Mouse (Mus musculus): ENCODE measurements around the gene Rnf19b. TPM values are rescaled to one million over a fixed set of nuclear protein-coding genes. Genes with fewer than 3 reads are reported as not detected.
A peak's percentile ranks its signal among the peaks of the same experiment; 100 is the strongest.

The Rnf19b gene
- total and polyA plus RNA-seq, 2 experiments from 2014 or later, result 31.8 to 141 TPM

- TF ChIP-seq CTCF (IDR thresholded peaks at IDR 0.05; ENCODE audit: low read depth), result no peak
- Histone ChIP-seq H3K9me3 (ENCODE audit: low read length) (no peaks in the 10 kb centered on the region), H3K27me3 (ENCODE audit: insufficient read depth, low read length) (no peaks in the 10 kb centered on the region), H3K36me3 (ENCODE audit: insufficient read depth, low read length) (no peaks in the 10 kb centered on the region), H3K9ac (replicated peaks; ENCODE audit: low read length) (no peak overlapping the region), H3K4me1 (ENCODE audit: insufficient read depth, low read length) (no peaks in the 10 kb centered on the region), H3K4me2 (ENCODE audit: low read depth, low read length) (no peak overlapping the region), H3K4me3 (ENCODE audit: low read length) (no peak overlapping the region), H3K27ac (no peak overlapping the region)
- WGBS, result 81% methylated on average over 5 of the region's 5 CpGs
- no peak for DNase-seq (ENCODE audit: low spot score)
- ATAC-seq, result no peak
Observed at GRCm38 (mm10) chr4:129067638-129068415, 9.8 kb downstream of the Rnf19b start.

DNA sequence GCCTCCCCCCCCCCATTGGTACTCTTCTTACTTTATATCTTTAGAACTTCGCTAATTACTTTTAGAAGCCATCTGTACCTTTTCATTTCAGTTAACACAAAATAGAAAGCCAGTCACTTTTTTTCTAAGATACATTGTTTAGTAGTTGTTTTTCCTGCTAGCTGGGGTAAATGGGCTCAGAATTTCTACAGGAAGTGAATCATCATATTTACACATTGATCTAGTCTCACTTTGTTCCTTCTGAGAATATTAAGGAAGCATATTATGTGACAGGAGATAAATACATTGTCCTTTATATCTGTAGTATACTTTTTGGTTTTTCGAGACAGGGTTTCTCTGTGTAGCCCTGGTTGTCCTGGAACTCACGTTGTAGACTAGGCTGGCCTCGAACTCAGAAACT lies 10.8 kb downstream of the Rnf19b start:
- Histone ChIP-seq H3K4me3 (ENCODE audit: low read length) (no peak overlapping the region), H3K9me3 (ENCODE audit: low read length) (no peaks in the 10 kb centered on the region), H3K27me3 (ENCODE audit: insufficient read depth, low read length) (no peaks in the 10 kb centered on the region), H3K36me3 (ENCODE audit: insufficient read depth, low read length) (no peaks in the 10 kb centered on the region), H3K27ac (no peak overlapping the region), H3K4me2 (ENCODE audit: low read depth, low read length) (no peak overlapping the region), H3K9ac (replicated peaks; ENCODE audit: low read length) (no peak overlapping the region), H3K4me1 (ENCODE audit: insufficient read depth, low read length) (no peaks in the 10 kb centered on the region)
- DNase-seq (ENCODE audit: low spot score) (no peak), ATAC-seq (no peak)
- no peak for TF ChIP-seq CTCF (IDR thresholded peaks at IDR 0.05; ENCODE audit: low read depth)
- 93% methylated on average over 4 of the region's 4 CpGs for WGBS

GRCm38 (mm10) chr4:129079126-129079525 lies 21.1 kb downstream of the Rnf19b start:
- TF ChIP-seq CTCF (IDR thresholded peaks at IDR 0.05; ENCODE audit: low read depth), result no peak
- DNase-seq (ENCODE audit: low spot score), result no peak
- no peaks in the 10 kb centered on the region for H3K9me3 ChIP-seq (ENCODE audit: low read length)
- H3K4me3 ChIP-seq (ENCODE audit: low read length), result no peak overlapping the region
- H3K36me3 ChIP-seq (ENCODE audit: insufficient read depth, low read length), result peaks cover 60% of the 10 kb centered on the region
- no peak for ATAC-seq
- H3K4me2 ChIP-seq (ENCODE audit: low read depth, low read length), result no peak overlapping the region
- H3K4me1 ChIP-seq (ENCODE audit: insufficient read depth, low read length), result no peaks in the 10 kb centered on the region; the same call in 1 of the 2 replicates
- H3K9ac ChIP-seq (replicated peaks; ENCODE audit: low read length), result no peak overlapping the region
- 96% methylated on average over 9 of the region's 9 CpGs for WGBS
- H3K27me3 ChIP-seq (ENCODE audit: insufficient read depth, low read length), result no peaks in the 10 kb centered on the region
- H3K27ac ChIP-seq, result no peak overlapping the region

- Histone ChIP-seq H3K4me3 (ENCODE audit: low read length) (no peak overlapping the region), H3K4me2 (ENCODE audit: low read depth, low read length) (no peak overlapping the region), H3K4me1 (ENCODE audit: insufficient read depth, low read length) (no peaks in the 10 kb centered on the region; the same call in 1 of the 2 replicates), H3K9ac (replicated peaks; ENCODE audit: low read length) (no peak overlapping the region), H3K27me3 (ENCODE audit: insufficient read depth, low read length) (no peaks in the 10 kb centered on the region), H3K36me3 (ENCODE audit: insufficient read depth, low read length) (peaks cover 44% of the 10 kb centered on the region), H3K27ac (peak overlapping the region; percentile 27; the same call in 1 of the 2 replicates), H3K9me3 (ENCODE audit: low read length) (no peaks in the 10 kb centered on the region)
- DNase-seq (ENCODE audit: low spot score) (peak; percentile 49), ATAC-seq (no peak)
- TF ChIP-seq CTCF (IDR thresholded peaks at IDR 0.05; ENCODE audit: low read depth), result no peak
- 64% methylated on average over 7 of the region's 7 CpGs for WGBS
Observed at GRCm38 (mm10) chr4:129081041-129081440, 23.0 kb downstream of the Rnf19b start.

- no peaks in the 10 kb centered on the region for H3K27me3 ChIP-seq (ENCODE audit: insufficient read depth, low read length)
- peaks cover 41% of the 10 kb centered on the region for H3K36me3 ChIP-seq (ENCODE audit: insufficient read depth, low read length)
- WGBS, result 51% methylated on average over 6 of the region's 6 CpGs
- H3K4me1 ChIP-seq (ENCODE audit: insufficient read depth, low read length), result no peaks in the 10 kb centered on the region; the same call in 1 of the 2 replicates
- no peak for TF ChIP-seq CTCF (IDR thresholded peaks at IDR 0.05; ENCODE audit: low read depth)
- H3K4me2 ChIP-seq (ENCODE audit: low read depth, low read length), result no peak overlapping the region
- H3K27ac ChIP-seq, result peak overlapping the region; percentile 27; the same call in 1 of the 2 replicates
- no peak overlapping the region for H3K9ac ChIP-seq (replicated peaks; ENCODE audit: low read length)
- ATAC-seq (peak; percentile 53), DNase-seq (ENCODE audit: low spot score) (peak; percentile 56)
- H3K4me3 ChIP-seq (ENCODE audit: low read length), result no peak overlapping the region
- H3K9me3 ChIP-seq (ENCODE audit: low read length), result no peaks in the 10 kb centered on the region
Observed at GRCm38 (mm10) chr4:129081512-129081911, 23.4 kb downstream of the Rnf19b start.

DNA sequence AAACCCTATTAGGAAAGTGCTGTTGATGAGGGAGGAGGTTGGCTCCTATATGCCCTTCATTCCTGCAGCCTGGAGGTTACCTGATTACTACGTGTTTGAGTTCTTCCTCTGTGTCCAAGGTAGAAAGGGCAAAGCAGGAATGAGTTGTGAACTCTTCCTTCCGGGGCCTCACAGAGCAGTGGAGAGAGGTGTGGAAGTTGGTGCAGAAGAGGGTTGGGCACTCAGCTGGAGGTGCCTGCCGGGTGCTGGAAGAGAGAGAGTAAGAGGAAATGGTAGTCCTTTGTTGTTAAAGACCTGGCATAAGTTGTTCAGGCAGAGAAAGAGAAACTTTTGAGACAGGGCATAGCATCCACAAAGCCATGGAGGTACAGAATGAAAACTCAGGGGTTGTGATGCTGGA lies 23.9 kb downstream of the Rnf19b start:
- H3K27me3 ChIP-seq (ENCODE audit: insufficient read depth, low read length), result no peaks in the 10 kb centered on the region
- no peak overlapping the region for H3K9ac ChIP-seq (replicated peaks; ENCODE audit: low read length)
- ATAC-seq, result no peak
- H3K9me3 ChIP-seq (ENCODE audit: low read length), result no peaks in the 10 kb centered on the region
- TF ChIP-seq CTCF (IDR thresholded peaks at IDR 0.05; ENCODE audit: low read depth), result no peak
- H3K4me1 ChIP-seq (ENCODE audit: insufficient read depth, low read length), result no peaks in the 10 kb centered on the region; the same call in 1 of the 2 replicates
- 84% methylated on average over 3 of the region's 3 CpGs for WGBS
- H3K27ac ChIP-seq, result peak overlapping the region; percentile 27; the same call in 1 of the 2 replicates
- no peak overlapping the region for H3K4me2 ChIP-seq (ENCODE audit: low read depth, low read length)
- H3K4me3 ChIP-seq (ENCODE audit: low read length), result no peak overlapping the region
- peaks cover 37% of the 10 kb centered on the region for H3K36me3 ChIP-seq (ENCODE audit: insufficient read depth, low read length)
- no peak for DNase-seq (ENCODE audit: low spot score)

Data from hindbrain, postnatal 0 days (tissue).